Mouse (Mus musculus) gastrocnemius, postnatal 36 days (tissue): ENCODE data around the gene Etl4. TPM values are rescaled to one million over a fixed set of nuclear protein-coding genes. Genes with fewer than 3 reads are reported as not detected.

Source experiments
- DNase-seq, 2 experiments: peaks; one replicate each; pipeline ENCODE4 v3.0.0; 2022
- intact Hi-C: fragments of 180-260 bp; cut with DNase I; formaldehyde crosslinking; loops from one replicate; pipeline ENCODE4 v1.15.1; 2025
- total RNA-seq, 2 experiments: library from RNA; stranded (reverse); gene quantifications; 2 replicates each; pipeline ENCODE4 v1.2.3; 2021

Gene Etl4
- total RNA-seq, 2 experiments from 2014 or later = 50.1 to 52.0 TPM

- intact Hi-C loops = no loop called here
- no peak for DNase-seq
Observed at GRCm38 (mm10) chr2:20417998-20418397, 508.4 kb downstream of the Etl4 start.

- no peak for DNase-seq
- intact Hi-C loops = no loop called here
Observed at GRCm38 (mm10) chr2:20419975-20420374, 510.4 kb downstream of the Etl4 start.

- intact Hi-C loops = no loop called here
- DNase-seq = no peak
Observed at GRCm38 (mm10) chr2:20422275-20422674, 512.7 kb downstream of the Etl4 start.

GRCm38 (mm10) chr2:20433656-20434055, 524.1 kb downstream of the Etl4 start:
- intact Hi-C loops = no loop called here

DNA sequence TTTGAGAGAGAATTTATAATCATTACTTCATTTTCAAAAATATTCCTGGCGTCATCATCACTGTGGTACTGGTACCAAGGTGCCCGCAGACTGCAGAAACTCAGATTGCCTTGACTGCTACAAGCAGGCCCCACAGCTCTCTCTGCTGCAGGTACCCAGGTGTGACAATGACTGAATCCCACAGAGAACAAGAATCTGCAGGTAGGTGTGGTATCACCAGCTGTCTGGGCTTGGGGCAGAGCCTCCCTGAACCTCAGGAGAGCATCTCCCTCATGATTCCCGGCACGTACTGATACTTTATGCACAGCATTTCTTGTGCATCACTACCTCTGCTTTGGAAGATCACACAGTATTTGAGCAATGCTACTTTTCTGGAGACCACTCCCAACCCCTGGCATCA, 526.0 kb downstream of the Etl4 start:
- DNase-seq = no peak
- intact Hi-C loops = no loop called here

More at GRCm38 (mm10) chr2:20433656-20434055, 524.1 kb downstream of the Etl4 start:
- DNase-seq = no peak

GRCm38 (mm10) chr2:20442731-20443130, 533.2 kb downstream of the Etl4 start:
- no peak for DNase-seq
- intact Hi-C loops = no loop called here

DNA sequence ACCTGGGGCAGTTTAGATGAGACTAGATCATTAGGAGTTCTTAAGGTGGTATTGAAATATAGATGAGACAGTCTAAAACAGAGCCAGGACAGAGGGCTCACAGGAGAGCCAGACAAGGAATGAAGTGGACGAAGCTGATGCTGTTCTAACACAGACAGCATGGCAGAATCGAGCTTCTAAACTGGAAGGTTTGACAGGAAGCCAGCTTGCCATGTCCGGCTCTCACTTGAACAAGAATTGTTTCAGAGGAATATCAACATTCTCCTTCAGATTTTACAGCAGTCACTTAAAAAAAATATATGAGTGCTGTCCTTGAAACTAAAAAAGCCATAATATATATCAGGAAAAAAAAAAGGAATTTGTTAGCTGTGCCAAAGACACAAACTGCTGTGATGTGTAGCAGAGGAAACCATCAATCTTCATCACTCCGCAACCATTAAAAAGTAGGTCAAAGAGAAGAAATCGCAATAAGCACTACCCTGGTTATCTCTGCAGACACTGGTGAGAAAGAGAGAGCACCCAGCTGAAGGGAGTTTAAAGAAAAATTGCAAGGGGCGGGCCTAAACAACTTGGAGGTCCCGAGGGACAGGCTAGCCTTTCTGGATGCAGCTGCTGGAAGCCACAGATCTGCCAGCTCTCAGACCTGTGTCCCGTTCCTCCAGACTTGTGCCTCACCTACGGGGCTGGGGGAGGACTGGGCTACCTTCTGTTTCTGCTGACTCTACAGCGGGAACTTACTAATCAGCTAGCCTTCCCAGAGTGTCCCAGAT, 534.3 kb downstream of the Etl4 start:
- DNase-seq = no peak
- intact Hi-C loops = no loop called here

GRCm38 (mm10) chr2:20445156-20446155, 535.9 kb downstream of the Etl4 start:
- intact Hi-C loops = no loop called here
- no peak for DNase-seq

DNA sequence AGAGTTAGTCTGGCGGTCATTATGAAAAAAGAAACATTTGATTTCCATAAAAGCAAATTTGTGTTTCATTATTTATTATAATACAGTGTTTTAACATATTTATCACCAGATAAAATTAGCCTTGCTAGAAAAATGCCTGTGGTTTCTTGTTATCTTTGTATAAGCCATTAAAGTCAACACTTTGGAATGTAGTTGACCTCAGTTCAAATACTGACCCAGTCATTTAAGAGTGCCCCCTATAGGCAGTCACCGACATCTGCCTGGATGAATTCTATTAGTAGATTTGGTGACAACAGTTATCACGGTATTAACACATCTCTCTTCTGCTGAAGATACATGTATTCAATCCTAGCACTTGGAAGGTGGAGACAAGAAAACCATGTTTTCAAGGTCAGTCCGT, 536.6 kb downstream of the Etl4 start:
- intact Hi-C loops = no loop called here
- DNase-seq = no peak

DNA sequence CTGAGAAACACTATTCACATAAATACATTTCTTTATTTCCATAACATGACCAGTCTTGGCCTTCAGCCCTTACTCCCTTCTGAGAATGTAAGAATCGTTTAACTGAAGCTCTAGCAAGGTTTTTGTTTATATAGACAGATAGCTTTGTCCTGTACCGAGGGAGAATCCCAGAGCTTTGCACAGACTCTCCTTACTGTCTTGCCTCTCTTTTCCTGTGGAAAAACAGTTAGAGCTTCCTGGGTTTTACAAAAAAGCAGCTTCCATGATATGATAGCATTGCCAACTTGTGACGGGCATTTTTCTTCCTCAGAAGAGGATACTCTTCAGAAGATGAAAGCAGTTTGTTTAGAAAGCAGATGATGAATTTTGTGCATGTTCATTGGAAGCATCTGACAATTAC, 541.4 kb downstream of the Etl4 start:
- no peak for DNase-seq
- intact Hi-C loops = no loop called here

DNA sequence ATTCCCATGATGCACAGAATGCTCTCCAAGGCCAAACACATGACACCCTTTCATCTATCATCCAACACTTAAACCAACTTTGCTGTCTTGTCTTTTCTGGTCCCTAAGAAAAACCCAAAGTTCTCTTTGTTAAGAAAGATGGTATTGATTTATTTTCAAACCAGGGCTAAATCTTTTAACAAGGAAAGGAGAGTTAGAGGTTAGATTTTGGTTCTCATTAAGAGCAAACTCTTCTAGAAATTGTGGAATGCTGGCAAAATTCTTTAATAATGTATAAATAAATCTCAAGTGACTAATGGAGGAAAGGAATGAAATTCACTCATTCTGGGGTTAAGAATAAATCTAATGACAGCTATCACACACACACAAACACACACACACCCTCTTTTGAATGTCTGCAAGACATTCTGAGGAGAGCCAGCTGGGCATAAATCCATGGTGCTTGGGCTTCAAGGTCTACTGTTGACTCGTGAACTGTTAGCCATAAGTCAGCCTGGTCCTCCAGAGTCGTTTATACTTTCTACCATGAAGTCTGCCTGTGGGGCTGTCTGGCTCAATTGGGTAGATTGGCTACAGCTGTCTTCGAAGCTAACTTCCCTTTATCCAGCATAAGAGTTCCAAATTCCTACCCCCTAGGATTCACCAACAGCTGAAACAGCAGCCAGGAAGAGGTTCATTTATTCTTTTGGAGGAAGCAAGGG, 544.1 kb downstream of the Etl4 start:
- intact Hi-C loops = no loop called here
- DNase-seq = no peak

DNA sequence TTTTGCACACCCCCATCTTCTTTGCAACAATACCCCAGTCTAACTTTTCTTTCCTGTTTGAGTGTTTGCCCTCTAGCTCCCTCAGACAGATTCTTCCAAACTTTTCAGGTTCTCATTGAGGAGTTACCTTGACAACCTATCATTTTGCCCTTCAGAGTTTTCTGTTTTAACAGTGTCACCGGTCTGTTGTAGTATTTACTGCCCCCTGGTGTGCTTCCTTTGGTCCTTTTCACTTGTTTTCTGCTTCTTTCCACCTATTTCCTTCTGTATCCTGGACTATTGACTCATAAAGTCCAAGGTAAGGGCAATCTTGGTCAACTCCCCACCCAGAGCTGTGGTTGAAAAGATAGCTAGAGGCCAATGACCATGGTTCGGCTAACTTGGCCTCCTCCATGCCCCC, 569.6 kb downstream of the Etl4 start:
- DNase-seq = no peak
- intact Hi-C loops = no loop called here

DNA sequence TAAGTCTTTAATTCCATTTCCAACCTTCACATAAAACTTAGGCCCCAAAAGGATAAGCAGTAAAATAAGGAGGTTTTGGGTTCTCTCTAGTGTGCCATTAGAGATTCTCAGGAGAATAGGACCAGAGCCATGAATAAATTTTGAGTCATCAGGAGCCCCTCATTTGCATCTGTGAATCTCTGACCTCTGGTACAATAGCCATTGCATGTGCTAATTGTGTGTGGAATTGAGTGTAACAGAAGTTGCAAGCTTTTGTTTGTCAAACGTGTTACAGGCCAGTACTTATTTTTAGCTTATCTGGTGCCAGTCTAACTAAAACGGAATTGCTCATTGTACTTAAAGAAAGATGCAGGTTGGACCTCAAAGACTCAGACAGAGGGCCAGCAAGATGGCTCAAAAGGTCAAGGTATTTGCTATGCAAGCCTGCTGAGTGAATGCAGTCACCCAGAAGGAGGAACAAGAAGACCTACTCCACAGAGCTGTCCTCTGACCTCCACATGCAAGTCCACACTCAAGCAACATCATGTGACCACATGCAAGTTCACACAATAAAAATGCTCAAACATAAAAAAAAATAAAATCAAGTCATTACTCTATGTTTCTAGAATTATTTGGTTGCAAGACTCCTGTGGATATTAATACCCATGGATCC, 576.7 kb downstream of the Etl4 start:
- intact Hi-C loops = no loop called here
- DNase-seq = no peak

- DNase-seq = no peak
- intact Hi-C loops = no loop called here
Observed at GRCm38 (mm10) chr2:20489090-20489489, 579.5 kb downstream of the Etl4 start.

- DNase-seq = no peak
Observed at GRCm38 (mm10) chr2:20492125-20492524, 582.5 kb downstream of the Etl4 start.

DNA sequence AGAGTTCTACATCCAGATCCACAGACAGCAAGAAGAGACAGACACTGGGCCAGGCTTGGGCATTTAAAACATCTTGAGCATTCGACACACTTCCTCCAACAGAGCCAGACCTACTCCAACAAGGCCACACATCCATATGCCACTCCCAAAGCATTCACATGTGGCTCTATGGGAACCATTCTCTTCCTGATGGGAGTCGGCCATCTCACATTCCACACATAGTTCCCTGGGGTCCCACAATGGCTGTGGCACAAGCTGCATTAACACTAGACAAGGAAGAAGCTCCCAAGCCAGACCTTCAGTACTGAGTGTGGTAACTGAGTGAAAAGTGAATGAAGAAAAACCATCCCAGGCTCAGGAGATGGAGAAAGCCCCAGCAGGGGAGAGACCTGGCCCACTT, 584.2 kb downstream of the Etl4 start:
- intact Hi-C loops = loop anchor here (5.0 kb wide), 1 partner anchor 217 kb away; no protein-coding TSS in a partner anchor
- no peak for DNase-seq

More at GRCm38 (mm10) chr2:20492125-20492524, 582.5 kb downstream of the Etl4 start:
- intact Hi-C loops = loop anchor here (5.0 kb wide), 1 partner anchor 215 kb away; no protein-coding TSS in a partner anchor

GRCm38 (mm10) chr2:20494666-20495065, 585.1 kb downstream of the Etl4 start:
- DNase-seq = peak in 1 of 2 experiments; percentile 32
- intact Hi-C loops = loop anchor here (5.0 kb wide), 1 partner anchor 217 kb away; no protein-coding TSS in a partner anchor

- intact Hi-C loops = no loop called here
- no peak for DNase-seq
Observed at GRCm38 (mm10) chr2:20496219-20496800, 586.7 kb downstream of the Etl4 start.

- intact Hi-C loops = no loop called here
- DNase-seq = no peak
Observed at GRCm38 (mm10) chr2:20507832-20508723, 598.5 kb downstream of the Etl4 start.
